In genomic region chr6:85450697-85451663, GRCm38 (mm10) we compare ENCODE assay signal across 7 mouse cellular contexts. TPM values are rescaled to one million over a fixed set of nuclear protein-coding genes. Genes with fewer than 3 reads are reported as not detected.
DNase-seq lines count a peak whose midpoint lies in the region; ATAC-seq lines count a peak whose summit lies in the region.

Gene Cct7, plus strand, starts transcription at chr6:85451514.

- H3K4me1 ChIP-seq in embryonic facial prominence, embryonic 11.5 days (ENCODE audit: control insufficient read depth, insufficient read depth, low read length) = peaks cover 5% of the 10 kb centered on the region; the same call in 1 of the 2 replicates
- peaks cover 30% of the 10 kb centered on the region for H3K4me1 ChIP-seq in limb, embryonic 10.5 days
- peaks cover 40% of the 10 kb centered on the region for H3K4me1 ChIP-seq in midbrain, embryonic 13.5 days (replicated peaks)

- WGBS in embryonic facial prominence, embryonic 11.5 days = 2% methylated on average over 91 of the region's 96 CpGs
- 3% methylated on average over 96 of the region's 96 CpGs for WGBS in limb, embryonic 10.5 days
- WGBS in midbrain, embryonic 13.5 days = 3% methylated on average over 90 of the region's 96 CpGs

- peak within 1 kb of the TSS; percentile 95 for H3K9ac ChIP-seq in embryonic facial prominence, embryonic 11.5 days (replicated peaks; ENCODE audit: low read length)
- H3K9ac ChIP-seq in midbrain, embryonic 13.5 days (replicated peaks) = peak within 1 kb of the TSS; percentile 92

- peak within 1 kb of the TSS; percentile 85 for H3K4me3 ChIP-seq in embryonic facial prominence, embryonic 11.5 days (ENCODE audit: low read depth, low read length)
- peak within 1 kb of the TSS; percentile 69 for H3K4me3 ChIP-seq in limb, embryonic 10.5 days
- H3K4me3 ChIP-seq in midbrain, embryonic 13.5 days (replicated peaks) = peak within 1 kb of the TSS; percentile 71

- no peaks in the 10 kb centered on the region for H3K9me3 ChIP-seq in embryonic facial prominence, embryonic 11.5 days (replicated peaks; ENCODE audit: control insufficient read depth, low read length)
- no peaks in the 10 kb centered on the region for H3K9me3 ChIP-seq in limb, embryonic 10.5 days (replicated peaks)
- H3K9me3 ChIP-seq in midbrain, embryonic 13.5 days = no peaks in the 10 kb centered on the region

- H3K27ac ChIP-seq in embryonic facial prominence, embryonic 11.5 days (replicated peaks; ENCODE audit: low read depth, low read length) = peak within 1 kb of the TSS; percentile 87
- peak within 1 kb of the TSS; percentile 94 for H3K27ac ChIP-seq in limb, embryonic 10.5 days
- H3K27ac ChIP-seq in midbrain, embryonic 13.5 days = peak within 1 kb of the TSS; percentile 95

- peak; percentile 93 for ATAC-seq in embryonic facial prominence, embryonic 11.5 days (replicated peaks; ENCODE audit: insufficient number of reproducible peaks, low FRiP score, low TSS enrichment, low read depth)
- peak; percentile 81 for ATAC-seq in granulocyte monocyte progenitor cell, adult 5-6 weeks (replicated peaks; ENCODE audit: poor library complexity, severe bottlenecking)
- peak; percentile 95 for ATAC-seq in midbrain, embryonic 13.5 days

- no peaks in the 10 kb centered on the region; the same call in 1 of the 2 replicates for H3K36me3 ChIP-seq in embryonic facial prominence, embryonic 11.5 days (replicated peaks; ENCODE audit: control insufficient read depth, insufficient read depth, low read depth, low read length)
- H3K36me3 ChIP-seq in limb, embryonic 10.5 days = peaks cover 35% of the 10 kb centered on the region
- H3K36me3 ChIP-seq in midbrain, embryonic 13.5 days = peaks cover 15% of the 10 kb centered on the region

- H3K4me2 ChIP-seq in embryonic facial prominence, embryonic 11.5 days (ENCODE audit: low read depth, low read length) = peak within 1 kb of the TSS; percentile 87
- peak within 1 kb of the TSS; percentile 88 for H3K4me2 ChIP-seq in midbrain, embryonic 13.5 days (replicated peaks)

- no peaks in the 10 kb centered on the region for H3K27me3 ChIP-seq in embryonic facial prominence, embryonic 11.5 days (ENCODE audit: control insufficient read depth, insufficient read depth, low read length)
- no peaks in the 10 kb centered on the region for H3K27me3 ChIP-seq in limb, embryonic 10.5 days (ENCODE audit: low read depth, poor library complexity, severe bottlenecking)
- no peaks in the 10 kb centered on the region for H3K27me3 ChIP-seq in midbrain, embryonic 13.5 days

- peak; percentile 99 for DNase-seq in adrenal gland, postnatal 14 days
- peak; percentile 100 for DNase-seq in embryonic facial prominence, embryonic 11.5 days (ENCODE audit: low spot score)
- DNase-seq in kidney, adult 11 months = peak; percentile 99
- DNase-seq in limb, embryonic 10.5 days (ENCODE audit: low spot score) = peak; percentile 95
- DNase-seq in spleen, adult 12 weeks (ENCODE audit: low spot score) = peak; percentile 96

RNA-seq across cellular contexts. Expression of gene Cct7, which starts in this region (rescaled TPM):
- total RNA-seq in adrenal gland, postnatal 14 days (2021) = 218 and 224 TPM in 2 replicates
- polyA plus RNA-seq in embryonic facial prominence, embryonic 11.5 days (2014; fragmentation: Nextera tagmentation; extraction: Ambion mirVana) = 713 and 720 TPM in 2 replicates
- total RNA-seq in granulocyte monocyte progenitor cell, adult 5-6 weeks (2014; fragmentation: Nextera tagmentation) = 218 and 263 TPM in 2 replicates
- total RNA-seq in granulocyte monocyte progenitor cell, adult 5-6 weeks (2017) = 327 and 340 TPM in 2 replicates
- 778 and 852 TPM in 2 replicates for polyA plus RNA-seq in limb, embryonic 10.5 days (2016; fragmentation: Nextera tagmentation; extraction: Ambion mirVana)
- 630 and 636 TPM in 2 replicates for polyA plus RNA-seq in midbrain, embryonic 13.5 days (2015; fragmentation: Nextera tagmentation; extraction: Ambion mirVana)

Comparison
In these comparisons a context has a peak if more than half of its experiments do, and no peak if none do; other contexts are left out.
1. Peak in every context shown above with its lines: DNase-seq, ATAC-seq, H3K4me3 ChIP-seq and H3K27ac ChIP-seq.